Mouse (Mus musculus) liver, embryonic 13.5 days (tissue): Measurements from ENCODE around the gene Ccr1. TPM values are rescaled to one million over a fixed set of nuclear protein-coding genes. Genes with fewer than 3 reads are reported as not detected.
"Not testable (repeated sequence)": the region's sequence is repeated elsewhere in the genome, so short reads cannot be mapped to it uniquely, and the experiment has no call there.

Experiments used
- ATAC-seq: fragments of 200-750 bp; cut with Nextera tagmentation; 2 replicates; pipeline ENCODE4 v1.8.0; 2017; ENCODE audit warnings: low read depth, mild to moderate bottlenecking, moderate number of reproducible peaks, moderate library complexity
- DNase-seq: peaks from one replicate; pipeline ENCODE4 v3.0.0; 2022
- H3K27ac ChIP-seq: fragments of 300-500 bp; sonication (generic); 2 replicates; pipeline ENCODE4 v1.5.1; 2015; ENCODE audit warnings: moderate library complexity, mild to moderate bottlenecking, inconsistent platforms
- H3K27me3 ChIP-seq: fragments of 300-500 bp; sonication (generic); 2 replicates; pipeline ENCODE4 v1.6.1; 2015; ENCODE audit warnings: mild to moderate bottlenecking, inconsistent platforms
- H3K36me3 ChIP-seq: fragments of 300-500 bp; sonication (generic); 2 replicates; pipeline ENCODE4 v1.6.1; 2015; ENCODE audit warnings: mild to moderate bottlenecking, inconsistent platforms
- H3K4me1 ChIP-seq: fragments of 300-500 bp; sonication (generic); replicated peaks from 2 replicates; pipeline ENCODE4 v1.6.1; 2015; ENCODE audit warnings: inconsistent platforms
- H3K4me2 ChIP-seq: fragments of 300-500 bp; sonication (generic); 2 replicates; pipeline ENCODE4 v1.6.1; 2015; ENCODE audit warnings: inconsistent platforms, mild to moderate bottlenecking, moderate library complexity
- H3K4me3 ChIP-seq: fragments of 300-500 bp; sonication (generic); replicated peaks from 2 replicates; pipeline ENCODE4 v1.5.1; 2015; ENCODE audit warnings: mild to moderate bottlenecking, inconsistent platforms
- H3K9ac ChIP-seq: fragments of 300-500 bp; sonication (generic); 2 replicates; pipeline ENCODE4 v1.6.1; 2015; ENCODE audit warnings: mild to moderate bottlenecking, inconsistent platforms
- H3K9me3 ChIP-seq: fragments of 300-500 bp; sonication (generic); replicated peaks from 2 replicates; pipeline ENCODE4 v1.6.1; 2016; ENCODE audit warnings: inconsistent platforms
- WGBS: fragments of 180-500 bp; shearing (Covaris S2); methylation state at CpG from one replicate; pipeline ENCODE4 v1.1.7; 2015; ENCODE audit not compliant: insufficient replicate concordance; 5-methylcytosine and 5-hydroxymethylcytosine counted together
- polyA plus RNA-seq: library from polyadenylated mRNA; unstranded; fragments of >200 nt; fragmentation: Nextera tagmentation; extraction: Ambion mirVana; gene quantifications from 2 replicates; pipeline ENCODE4 v1.2.1, GENCODE M21; 2015

Ccr1 gene
- polyA plus RNA-seq, 1 experiment from 2014 or later = 1.7 TPM

DNA sequence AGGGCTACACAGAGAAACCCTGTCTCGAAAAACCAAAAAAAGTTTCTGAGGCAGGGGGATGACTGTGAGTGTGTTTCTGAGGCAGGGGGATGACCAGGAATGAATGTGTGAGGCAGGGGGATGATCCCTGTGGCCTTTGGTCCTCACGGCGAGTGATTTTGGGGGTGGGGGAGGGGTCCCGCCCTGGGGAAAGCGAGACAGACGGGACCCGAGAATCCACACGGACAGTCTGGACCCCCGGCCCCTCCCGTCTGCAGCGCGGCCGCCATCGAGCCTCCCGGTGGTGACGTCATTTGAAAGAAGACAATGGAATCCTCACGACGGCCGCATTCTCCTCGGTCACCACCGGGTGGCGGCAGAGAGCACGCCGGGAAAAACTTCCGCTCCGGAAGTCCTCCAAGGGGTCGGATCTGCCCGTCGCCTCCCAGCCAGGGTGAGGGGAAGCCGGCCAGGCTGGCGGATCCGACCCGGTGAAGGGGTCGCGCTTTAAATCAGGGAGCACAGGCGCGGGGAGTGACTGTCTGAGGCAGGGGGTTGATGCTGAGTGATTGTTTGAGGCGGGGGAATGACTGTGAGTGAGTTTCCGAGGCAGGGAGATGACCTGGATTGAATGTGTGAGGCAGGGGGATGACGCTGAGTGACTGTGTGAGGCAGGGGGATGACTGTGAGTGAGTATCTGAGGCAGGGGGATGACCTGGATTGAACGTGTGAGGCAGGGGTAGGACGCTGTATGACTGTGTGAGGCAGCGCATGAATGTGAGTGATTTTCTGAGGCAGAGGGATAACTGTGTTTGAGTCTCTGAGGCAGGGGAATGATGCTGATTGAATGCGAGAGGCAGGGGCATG is 43.2 kb downstream of the Ccr1 start:
- Histone ChIP-seq H3K9me3 (peaks cover 3% of the 10 kb centered on the region; the same call in 1 of the 2 replicates), H3K4me2 (peak overlapping the region; percentile 95), H3K9ac (peak overlapping the region; percentile 79), H3K36me3 (no peaks in the 10 kb centered on the region), H3K4me1 (peaks cover 63% of the 10 kb centered on the region), H3K27ac (peak overlapping the region; percentile 96), H3K4me3 (peak overlapping the region; percentile 68), H3K27me3 (no peaks in the 10 kb centered on the region)
- 3% methylated on average over 44 of the region's 44 CpGs for whole genome bisulfite sequencing
- DNase-seq (peak; percentile 68), ATAC-seq (peak; percentile 60)

DNA sequence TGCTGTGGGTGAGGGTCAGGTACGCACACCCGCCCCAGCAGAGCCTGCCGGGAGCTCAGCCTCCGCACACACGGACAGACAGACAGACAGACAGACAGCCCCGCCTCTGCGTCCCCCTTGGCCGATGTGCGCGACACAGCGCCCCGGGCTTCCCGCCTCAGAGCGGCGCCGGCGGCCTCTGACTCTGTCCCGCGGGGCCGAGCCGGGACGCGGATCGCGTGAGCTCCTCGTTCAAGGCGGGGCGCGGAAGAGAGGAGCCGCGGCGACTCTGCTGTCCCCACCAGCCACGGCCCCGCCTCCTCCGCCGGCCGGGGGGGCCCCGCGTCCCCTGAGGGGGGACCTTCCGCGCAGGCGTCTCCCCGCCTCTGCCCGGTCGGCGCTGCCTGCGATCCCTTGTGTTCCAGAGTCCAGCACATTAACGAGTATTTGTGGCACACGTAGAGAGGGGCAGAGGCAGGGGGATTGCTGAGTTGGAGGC is 43.9 kb downstream of the Ccr1 start:
- Histone ChIP-seq H3K4me2 (peak overlapping the region; percentile 95), H3K27me3 (no peaks in the 10 kb centered on the region), H3K4me1 (peaks cover 56% of the 10 kb centered on the region), H3K4me3 (peak overlapping the region; percentile 68), H3K9me3 (peaks cover 3% of the 10 kb centered on the region; the same call in 1 of the 2 replicates), H3K9ac (peak overlapping the region; percentile 79), H3K36me3 (no peaks in the 10 kb centered on the region), H3K27ac (peak overlapping the region; percentile 96)
- ATAC-seq (peak; percentile 83), DNase-seq (peak; percentile 82)
- under 1% methylated on average over 36 of the region's 49 CpGs for WGBS

DNA sequence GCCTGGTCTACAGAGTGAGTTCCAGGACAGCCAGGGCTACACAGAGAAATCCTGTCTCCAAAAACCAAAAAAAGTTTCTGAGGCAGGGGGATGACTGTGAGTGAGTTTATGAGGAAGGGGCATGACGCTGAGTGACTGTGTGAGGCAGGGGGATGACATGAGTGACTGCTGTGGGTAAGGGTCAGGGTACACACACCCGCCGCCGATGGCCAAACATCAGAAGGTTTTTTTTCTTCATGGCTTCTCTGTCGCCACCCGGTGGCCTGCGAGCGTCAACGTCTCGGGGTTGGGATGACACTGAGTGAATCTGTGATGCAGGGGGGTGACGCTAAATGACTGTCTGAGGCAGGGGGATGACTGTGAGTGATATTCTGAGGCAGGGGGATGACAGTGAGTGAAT is 44.5 kb downstream of the Ccr1 start:
- Histone ChIP-seq H3K27ac (peak overlapping the region; percentile 96), H3K4me3 (peak overlapping the region; percentile 68), H3K4me1 (peaks cover 52% of the 10 kb centered on the region), H3K9ac (peak overlapping the region; percentile 79), H3K4me2 (peak overlapping the region; percentile 95)
- not testable (repeated sequence) for H3K27me3 ChIP-seq, H3K36me3 ChIP-seq, H3K9me3 ChIP-seq
- ATAC-seq (peak; percentile 46), DNase-seq (peak; percentile 74)
- WGBS = 0% methylated on average over 11 of the region's 11 CpGs

DNA sequence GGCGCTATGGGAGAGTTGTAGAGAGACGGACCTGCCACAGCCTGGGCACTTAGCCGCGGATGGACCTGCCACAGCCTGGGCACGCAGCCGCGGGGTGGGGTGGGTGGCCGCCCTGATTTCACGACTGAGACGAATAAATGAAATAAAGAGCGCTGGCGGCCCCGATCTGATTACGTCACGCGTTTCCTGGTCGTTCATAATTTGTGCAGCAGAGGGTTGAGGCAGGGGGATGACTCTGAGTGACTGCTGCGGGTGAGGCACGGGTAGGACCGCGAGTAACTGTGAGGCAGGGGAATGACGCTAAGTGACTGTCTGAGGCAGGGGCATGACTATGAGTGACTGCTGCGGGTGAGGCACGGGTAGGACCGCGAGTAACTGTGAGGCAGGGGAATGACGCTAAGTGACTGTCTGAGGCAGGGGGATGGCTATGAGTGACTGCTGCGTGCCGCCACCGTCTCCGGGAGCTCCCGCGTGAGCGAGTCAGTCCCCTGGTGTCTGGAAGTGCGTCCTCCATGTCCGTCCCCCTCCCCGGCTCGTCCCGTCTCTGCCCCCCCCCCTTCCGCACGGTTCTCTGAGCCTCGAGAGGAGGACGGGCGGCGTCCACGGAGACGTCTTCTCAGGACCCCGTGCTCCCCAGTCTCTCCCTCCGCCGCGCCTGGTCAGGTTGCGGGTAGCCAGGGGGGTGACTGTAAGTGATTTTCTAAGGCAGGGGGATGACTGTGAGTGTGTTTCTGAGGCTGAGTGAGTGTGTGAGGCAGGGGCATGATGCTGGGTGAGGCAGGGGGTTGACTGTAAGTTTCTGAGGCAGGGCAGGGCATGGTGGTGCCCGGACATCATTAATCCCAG is 45.1 kb downstream of the Ccr1 start:
- Histone ChIP-seq H3K9ac (peak overlapping the region; percentile 79), H3K27me3 (no peaks in the 10 kb centered on the region), H3K4me1 (peaks cover 45% of the 10 kb centered on the region), H3K36me3 (no peaks in the 10 kb centered on the region), H3K9me3 (peaks cover 3% of the 10 kb centered on the region; the same call in 1 of the 2 replicates), H3K27ac (peak overlapping the region; percentile 96), H3K4me3 (peak overlapping the region; percentile 68), H3K4me2 (peak overlapping the region; percentile 95)
- DNase-seq (peak; percentile 44), ATAC-seq (peak; percentile 21)
- under 1% methylated on average over 44 of the region's 53 CpGs for WGBS

Other genes starting within 250 kb of the Ccr1 start
- gene Cxcr6, start 162.2 kb downstream of the Ccr1 start, polyA plus RNA-seq = 0.08 and 0.15 TPM in 2 replicates
- 3.4 and 3.8 TPM in 2 replicates for gene Fyco1, start 116.8 kb downstream of the Ccr1 start, polyA plus RNA-seq
- not detected in 2 replicates for gene Xcr1, start 106.7 kb downstream of the Ccr1 start, polyA plus RNA-seq
- not detected in 2 replicates for gene Ccr1l1, start 9.7 kb upstream of the Ccr1 start, polyA plus RNA-seq
- 0.10 and 0.12 TPM in 2 replicates for gene Ccr3, start 53.3 kb upstream of the Ccr1 start, polyA plus RNA-seq
- 3.9 and 4.5 TPM in 2 replicates for gene Ccr2, start 133.3 kb upstream of the Ccr1 start, polyA plus RNA-seq
- gene Ccr5, start 152.9 kb upstream of the Ccr1 start, polyA plus RNA-seq = 1.4 and 1.6 TPM in 2 replicates